Mouse (Mus musculus): ENCODE measurements around the gene Resf1.

- no peak for TF ChIP-seq FLI1 (IDR thresholded peaks at IDR 0.05; ENCODE audit: low read length)
- TF ChIP-seq GATA1 (IDR thresholded peaks at IDR 0.05; ENCODE audit: borderline replicate concordance, low read length): no peak
Observed at GRCm38 (mm10) chr6:149357155-149357554, 47.9 kb downstream of the Resf1 start.
